Mouse (Mus musculus) left cerebral cortex, postnatal 10 days (tissue): Measurements from ENCODE around the gene Gse1. TPM values are rescaled to one million over a fixed set of nuclear protein-coding genes. Genes with fewer than 3 reads are reported as not detected.

Experiments
- DNase-seq, 2 experiments: peaks; one replicate each; pipeline ENCODE4 v3.0.0; 2021 to 2022; ENCODE audit warnings: low spot score in 2 of 2, mixed read lengths in 1 of 2; ENCODE audit errors: extremely low spot score in 1 of 2
- intact Hi-C: fragments of 180-260 bp; cut with DNase I; formaldehyde crosslinking; loops from one replicate; pipeline ENCODE4 v1.15.1; 2025
- total RNA-seq, 2 experiments: library from RNA; stranded (reverse); gene quantifications; 2 replicates each; pipeline ENCODE4 v1.2.3; 2021

Gene Gse1
- total RNA-seq, 2 experiments from 2014 or later, result 41.7 to 45.3 TPM

- DNase-seq, result peak in 1 of 2 experiments; percentile 77
- intact Hi-C loops, result loop anchor here (5.0 to 10.0 kb wide), 3 partner anchors 104 to 309 kb away; no protein-coding TSS in a partner anchor
These were observed 60.1 kb downstream of the Gse1 start for GRCm38 (mm10) chr8:120288122-120288908.

- DNase-seq, result no peak
- intact Hi-C loops, result loop anchor here (5.0 to 10.0 kb wide), 3 partner anchors 104 to 308 kb away; no protein-coding TSS in a partner anchor
These were observed 60.9 kb downstream of the Gse1 start for GRCm38 (mm10) chr8:120289191-120289590.

GRCm38 (mm10) chr8:120289698-120290181 lies 61.5 kb downstream of the Gse1 start:
- peak; percentile 72 to 78 for DNase-seq
- intact Hi-C loops, result loop anchor here (5.0 to 10.0 kb wide), 3 partner anchors 105 to 308 kb away; no protein-coding TSS in a partner anchor

- intact Hi-C loops, result no loop called here
- no peak for DNase-seq
These were observed 62.4 kb downstream of the Gse1 start for GRCm38 (mm10) chr8:120290614-120291013.

GRCm38 (mm10) chr8:120291650-120292049 lies 63.4 kb downstream of the Gse1 start:
- no peak for DNase-seq

GRCm38 (mm10) chr8:120292316-120293107 lies 64.3 kb downstream of the Gse1 start:
- intact Hi-C loops, result no loop called here
- peak; percentile 72 to 75 for DNase-seq

More at GRCm38 (mm10) chr8:120291650-120292049, 63.4 kb downstream of the Gse1 start:
- intact Hi-C loops, result no loop called here

- intact Hi-C loops, result no loop called here
- no peak for DNase-seq
These were observed 65.4 kb downstream of the Gse1 start for GRCm38 (mm10) chr8:120293421-120294357.

- intact Hi-C loops, result no loop called here
- DNase-seq, result no peak
These were observed 67.0 kb downstream of the Gse1 start for GRCm38 (mm10) chr8:120294982-120295870.

- no peak for DNase-seq
- intact Hi-C loops, result no loop called here
These were observed 68.7 kb downstream of the Gse1 start for GRCm38 (mm10) chr8:120297000-120297399.

GRCm38 (mm10) chr8:120298601-120299532 lies 70.6 kb downstream of the Gse1 start:
- intact Hi-C loops, result no loop called here
- DNase-seq, result no peak

GRCm38 (mm10) chr8:120300601-120301141 lies 72.4 kb downstream of the Gse1 start:
- DNase-seq, result peak; percentile 53 to 75
- intact Hi-C loops, result no loop called here

GRCm38 (mm10) chr8:120302941-120303675 lies 74.9 kb downstream of the Gse1 start:
- intact Hi-C loops, result no loop called here
- no peak for DNase-seq

- intact Hi-C loops, result no loop called here
- no peak for DNase-seq
These were observed 75.8 kb downstream of the Gse1 start for GRCm38 (mm10) chr8:120304097-120304496.

- intact Hi-C loops, result loop anchor here (5.0 kb wide), 1 partner anchor 231 kb away; no protein-coding TSS in a partner anchor
These were observed 77.6 kb downstream of the Gse1 start for GRCm38 (mm10) chr8:120305800-120306385.

GRCm38 (mm10) chr8:120307103-120307502 lies 78.8 kb downstream of the Gse1 start:
- intact Hi-C loops, result loop anchor here (5.0 kb wide), 1 partner anchor 230 kb away; no protein-coding TSS in a partner anchor
- DNase-seq, result no peak

More at GRCm38 (mm10) chr8:120305800-120306385, 77.6 kb downstream of the Gse1 start:
- DNase-seq, result no peak
